Mouse (Mus musculus) frontal cortex, postnatal 25 days (tissue): ENCODE measurements around the gene Lrp8.

Experiments used
- DNase-seq, 2 experiments: peaks; one replicate each; pipeline ENCODE4 v3.0.0; 2022; ENCODE audit warnings: low spot score in 2 of 2

The Lrp8 gene

DNA sequence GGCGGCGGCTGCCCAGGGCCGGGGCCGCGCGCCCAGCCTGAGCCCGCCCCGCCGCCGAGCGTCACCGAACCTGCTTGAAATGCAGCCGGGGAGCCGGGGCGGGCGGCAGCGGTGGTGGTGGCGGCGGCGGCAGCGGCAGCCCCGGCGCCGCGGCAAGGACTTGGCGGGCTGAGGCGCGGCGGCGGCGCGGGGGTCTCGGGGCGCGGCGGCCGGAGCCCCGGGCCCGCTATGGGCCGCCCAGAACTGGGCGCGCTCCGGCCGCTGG lies at the start of gene Lrp8:
Gene Lrp8, plus strand, starts transcription at position 77 of the 265 bp plus-strand sequence.
- DNase-seq = no peak

DNA sequence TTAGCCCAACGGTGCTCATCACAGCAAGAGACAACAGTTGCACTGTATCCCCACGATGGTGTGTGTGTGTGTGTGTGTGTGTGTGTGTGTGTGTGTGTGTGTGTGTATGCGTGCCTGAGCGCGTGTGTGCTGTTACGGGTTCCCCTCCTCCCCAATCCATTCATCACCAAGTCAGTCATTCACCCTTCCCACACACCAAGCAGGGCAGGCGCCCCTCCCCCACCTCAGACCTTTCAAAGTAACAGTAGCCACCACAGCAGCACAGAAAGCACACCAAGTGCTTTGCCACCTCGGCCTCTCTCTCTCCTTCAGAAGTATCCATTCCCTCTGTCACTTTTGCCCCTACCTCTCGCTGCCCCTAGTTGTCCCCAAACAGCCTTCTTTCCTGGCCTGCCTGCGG lies 45.8 kb upstream of the Lrp8 start:
- no peak for DNase-seq

- no peak for DNase-seq
Observed at GRCm38 (mm10) chr4:107757487-107758470, 44.3 kb upstream of the Lrp8 start.

- no peak for DNase-seq
Observed at GRCm38 (mm10) chr4:107758938-107759337, 43.1 kb upstream of the Lrp8 start.

GRCm38 (mm10) chr4:107763001-107763400 lies 39.1 kb upstream of the Lrp8 start:
- no peak for DNase-seq

GRCm38 (mm10) chr4:107763598-107763997 lies 38.5 kb upstream of the Lrp8 start:
- no peak for DNase-seq

DNA sequence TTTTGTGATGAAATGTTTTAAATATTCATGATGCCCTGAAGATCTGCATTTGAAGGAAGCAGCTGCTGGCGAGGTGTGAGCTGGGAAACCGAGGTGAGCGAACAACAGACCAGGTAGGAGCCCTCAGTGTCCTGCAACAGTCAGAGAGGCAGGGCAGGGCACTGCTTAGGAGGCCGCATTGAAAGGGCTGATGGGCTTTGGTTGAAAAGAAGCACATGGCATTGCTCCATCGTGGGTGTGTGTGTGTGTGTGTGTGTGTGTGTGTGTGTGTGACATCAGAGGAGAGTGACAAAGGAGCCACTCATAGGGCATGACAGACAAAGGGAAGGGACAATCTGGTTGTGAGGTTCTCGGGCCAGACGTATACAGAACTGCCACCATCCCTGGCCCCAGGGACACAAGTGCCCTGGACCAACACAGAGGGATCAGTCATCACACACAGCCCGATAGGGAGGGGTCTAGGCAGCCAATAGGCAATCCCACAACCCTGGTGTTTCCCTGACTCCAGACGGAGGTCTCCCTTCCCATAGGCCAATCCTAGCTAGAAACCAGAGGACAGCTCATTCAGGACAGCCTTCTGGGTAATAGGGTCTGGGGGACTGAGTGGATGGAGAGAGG lies 36.8 kb upstream of the Lrp8 start:
- DNase-seq = no peak

DNA sequence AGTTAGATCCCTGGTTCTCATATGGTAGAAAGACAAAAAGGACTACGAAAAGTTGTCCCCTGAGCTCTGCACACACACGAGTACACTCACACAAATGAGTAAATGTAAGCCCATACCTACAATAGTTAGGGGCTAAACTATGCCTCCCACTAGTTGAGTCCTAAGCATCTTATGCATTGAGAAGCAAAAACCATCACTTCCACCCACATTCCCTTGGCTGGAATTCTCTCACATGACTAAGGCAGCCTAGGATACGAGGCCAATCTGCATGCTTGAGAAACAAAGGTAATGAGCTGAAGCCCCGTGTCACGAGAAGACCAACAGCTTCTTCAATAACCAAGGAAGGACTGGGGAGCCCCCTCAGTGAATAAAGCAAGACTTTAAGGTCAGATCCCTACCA lies 35.9 kb upstream of the Lrp8 start:
- no peak for DNase-seq

GRCm38 (mm10) chr4:107772122-107772825 lies 29.8 kb upstream of the Lrp8 start:
- no peak for DNase-seq

- no peak for DNase-seq
Observed at GRCm38 (mm10) chr4:107774868-107775267, 27.2 kb upstream of the Lrp8 start.

DNA sequence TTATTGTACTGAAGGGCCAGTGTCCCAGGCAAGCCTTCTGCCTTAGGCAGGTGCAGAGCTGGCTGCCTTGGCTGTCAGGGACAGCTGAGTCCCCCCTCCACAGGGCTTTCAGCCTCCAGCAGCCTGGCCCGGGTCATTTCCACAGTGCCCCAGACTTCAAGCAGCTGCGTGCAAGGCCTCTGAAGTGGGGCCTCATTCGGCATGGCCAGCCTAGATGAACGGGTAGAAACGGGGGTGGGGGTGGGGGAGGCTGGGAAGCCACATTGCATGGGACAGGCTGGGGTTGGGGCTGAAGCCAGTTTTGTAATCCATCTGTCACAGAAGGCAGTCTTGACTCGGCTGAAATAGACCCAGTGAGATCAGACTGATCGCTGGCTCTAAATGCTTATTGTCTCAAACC lies 26.4 kb upstream of the Lrp8 start:
- no peak for DNase-seq

DNA sequence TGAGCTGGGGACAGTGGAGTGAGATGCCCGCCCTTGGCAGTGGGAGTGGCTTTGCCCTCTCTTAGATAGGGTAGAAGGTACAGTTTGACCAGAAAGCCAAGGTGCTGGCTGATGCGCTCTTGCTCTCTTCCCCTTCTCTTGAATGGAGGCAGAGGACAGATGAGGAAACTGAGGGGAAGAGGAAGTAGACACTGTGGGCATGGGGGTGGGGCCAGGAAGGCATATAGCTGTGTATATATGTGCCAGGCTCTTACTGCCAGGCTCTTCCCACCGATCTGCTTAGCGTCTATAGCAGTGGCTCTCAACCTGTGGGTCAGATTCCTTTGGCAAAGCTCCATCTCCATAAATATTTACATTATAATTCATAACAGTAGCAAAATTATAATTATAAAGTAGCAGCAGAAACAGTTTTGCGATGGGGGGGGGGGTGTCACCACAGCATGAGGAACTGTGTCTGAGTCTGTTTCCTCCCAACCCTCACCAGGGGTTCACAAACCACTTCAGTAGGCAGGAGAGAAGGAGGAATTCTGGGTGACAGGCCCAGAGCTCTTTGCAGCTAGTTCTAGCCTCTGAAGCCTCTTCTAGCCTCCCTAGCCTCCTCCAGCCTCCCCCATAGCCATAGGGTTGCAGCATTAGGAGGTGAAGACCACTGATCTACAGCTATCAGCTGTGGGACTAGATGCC lies 24.9 kb upstream of the Lrp8 start:
- DNase-seq = no peak

DNA sequence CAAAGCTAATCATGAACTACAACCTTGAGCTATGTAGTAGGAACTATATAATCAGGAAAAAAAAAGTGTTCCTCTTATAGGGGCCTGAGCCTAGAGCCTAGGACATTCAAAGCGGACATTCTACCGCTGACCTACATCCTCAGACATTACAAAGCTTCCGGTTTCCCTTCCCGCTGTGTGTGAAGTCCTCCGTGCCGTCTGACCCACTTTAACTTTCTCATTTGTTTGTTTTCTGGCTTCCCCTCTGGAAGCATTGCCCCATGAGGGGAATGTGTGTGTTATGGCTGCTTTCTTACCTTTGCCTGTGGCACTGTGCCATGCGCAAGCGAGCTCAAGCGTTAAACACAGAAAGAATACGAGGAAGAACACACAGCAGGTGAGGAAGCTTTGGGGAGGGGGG lies 18.5 kb upstream of the Lrp8 start:
- DNase-seq = no peak

DNA sequence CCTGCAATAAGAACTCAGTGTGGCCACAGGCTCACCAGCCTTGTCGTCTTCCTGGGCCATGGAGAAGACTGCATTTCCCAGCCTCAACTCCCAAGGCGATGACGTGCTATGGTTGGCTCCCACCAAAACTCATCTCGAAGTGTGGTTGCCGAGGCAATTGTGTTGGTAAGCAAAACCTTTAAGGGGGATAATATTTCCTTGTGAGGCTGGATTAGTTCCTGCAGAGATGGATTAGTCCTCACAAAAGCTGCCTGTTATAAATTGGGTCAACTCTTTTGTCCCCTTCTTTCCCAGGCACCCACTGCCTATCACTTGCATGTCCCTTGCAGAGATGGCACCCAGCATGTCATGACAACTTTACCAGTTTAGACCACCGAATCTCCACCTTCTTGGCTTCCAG lies 13.2 kb upstream of the Lrp8 start:
- no peak for DNase-seq

- no peak for DNase-seq
Observed at GRCm38 (mm10) chr4:107800801-107801200, 1.3 kb upstream of the Lrp8 start.

DNA sequence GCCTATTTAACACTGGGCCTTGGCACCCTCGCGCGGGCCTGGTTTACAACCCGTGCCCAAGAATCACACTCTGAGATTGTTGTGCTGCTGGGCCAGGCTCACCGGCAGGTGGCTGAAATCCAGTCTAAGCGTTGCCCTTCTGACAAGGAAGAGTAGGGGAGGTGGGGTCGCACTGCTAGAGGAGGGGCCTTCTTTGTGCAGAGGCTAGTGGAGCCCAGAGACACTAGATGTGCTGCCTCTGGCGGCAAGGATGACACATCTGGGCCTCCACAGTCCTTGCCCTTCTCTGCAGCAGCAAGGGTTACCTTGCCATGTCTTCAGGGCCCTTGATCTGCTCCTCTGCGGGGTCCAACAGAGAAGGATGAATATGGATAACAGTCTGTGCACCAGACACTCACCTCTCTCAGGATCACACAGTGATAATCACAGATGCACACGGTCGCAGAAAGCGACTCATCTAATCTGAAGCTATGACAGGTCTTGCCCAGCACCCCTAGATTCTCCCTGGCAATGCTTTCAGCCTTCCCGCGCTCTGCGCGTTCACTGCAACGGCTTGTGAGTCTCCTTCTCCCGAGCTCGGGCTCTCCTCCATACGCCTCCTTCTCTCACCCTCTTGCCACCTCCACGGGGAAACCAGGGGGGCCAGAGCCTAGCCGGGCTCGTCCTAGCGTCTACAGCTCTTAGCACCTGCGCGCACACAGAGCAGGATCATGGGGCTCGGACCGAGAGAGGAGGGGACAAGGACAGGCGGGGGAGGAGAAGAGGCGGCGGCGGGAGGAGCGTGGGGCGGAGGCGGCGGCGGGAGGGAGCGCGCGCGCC lies 486 bp upstream of the Lrp8 start:
- DNase-seq = peak; percentile 53 to 64

- no peak for DNase-seq
Observed at GRCm38 (mm10) chr4:107802450-107803331, 630 bp downstream of the Lrp8 start.

DNA sequence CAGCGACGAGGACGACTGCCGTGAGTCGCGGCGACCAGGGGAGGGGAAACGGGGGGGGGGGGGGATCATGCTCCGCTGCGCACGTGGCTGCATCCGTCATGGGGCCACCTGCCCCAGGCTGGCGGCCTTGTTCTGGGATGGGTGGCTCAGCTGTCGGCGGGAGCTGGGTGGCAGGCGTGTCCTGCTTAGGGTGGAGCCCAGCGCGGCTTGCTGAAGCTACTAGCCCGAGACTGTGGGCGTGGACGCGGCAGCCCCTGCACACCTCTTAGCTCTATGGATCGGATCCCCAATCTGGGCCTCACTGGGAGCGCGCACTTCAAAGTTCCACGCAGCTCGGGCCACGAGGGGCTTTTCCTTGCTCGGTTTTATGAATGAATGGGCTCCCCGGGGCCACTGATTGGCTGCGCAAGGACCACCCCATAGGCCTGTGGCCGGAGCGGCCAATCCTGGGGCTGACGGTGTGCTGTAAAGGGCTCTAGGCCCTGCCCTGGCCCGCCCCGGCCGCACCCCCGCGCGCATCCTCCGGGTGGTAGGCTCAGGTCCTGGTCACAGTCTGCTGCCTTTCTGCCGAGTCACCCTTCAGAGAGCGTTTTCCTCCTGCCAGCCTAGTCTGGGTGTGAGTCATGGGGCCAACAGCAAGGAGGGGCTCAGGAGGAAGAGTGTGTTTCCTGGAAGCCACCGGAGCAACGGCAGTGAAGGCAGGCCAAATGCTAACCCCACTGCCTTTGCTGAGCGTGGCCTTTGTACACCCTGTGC lies 1.5 kb downstream of the Lrp8 start:
- peak; percentile 59 to 61 for DNase-seq

DNA sequence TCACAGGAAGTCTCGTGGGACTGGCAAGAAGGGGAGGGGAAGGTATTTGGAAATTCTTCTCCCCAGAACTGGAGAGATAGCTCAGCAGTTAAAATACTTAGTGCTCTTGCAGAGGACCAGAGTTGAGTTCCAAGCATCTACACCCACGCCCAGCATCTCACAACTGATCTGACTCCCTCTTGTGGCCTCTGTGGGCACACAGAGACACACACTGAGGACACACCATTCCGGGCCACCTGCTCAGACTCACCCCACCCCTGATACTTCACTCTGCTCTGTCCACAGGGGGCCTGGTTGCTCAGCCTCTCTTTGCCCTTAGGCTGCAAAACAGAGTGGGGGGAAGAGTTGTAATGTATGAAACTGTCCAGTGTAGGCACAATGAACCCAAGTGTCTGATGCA lies 3.4 kb downstream of the Lrp8 start:
- no peak for DNase-seq

DNA sequence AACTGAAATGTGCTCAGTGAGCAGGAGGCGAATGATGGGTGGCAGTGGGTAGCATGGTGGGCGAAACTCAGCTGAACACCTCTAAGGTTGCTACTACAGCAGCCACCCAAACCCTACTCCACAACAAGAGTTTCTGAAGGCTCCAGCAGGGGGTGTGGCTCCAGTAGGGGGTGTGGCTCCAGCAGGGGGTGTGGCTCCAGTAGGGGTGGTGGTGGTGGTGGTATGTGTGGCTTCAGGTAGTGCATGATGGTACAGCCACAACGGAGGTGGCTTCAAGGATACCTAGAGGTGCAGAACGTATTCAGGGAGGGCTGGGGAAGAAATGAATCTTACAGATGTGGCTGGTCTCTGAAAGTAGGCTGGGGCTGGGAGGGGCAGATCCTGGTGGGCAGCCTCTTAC lies 5.7 kb downstream of the Lrp8 start:
- no peak for DNase-seq
